Mouse (Mus musculus) right cerebral cortex, postnatal 14 days (tissue): Measurements from ENCODE around the gene Gm28038.
A peak's percentile ranks its signal among the peaks of the same experiment; 100 is the strongest.

ENCODE experiments used
- DNase-seq: peaks from one replicate; pipeline ENCODE4 v3.0.0; 2022

The Gm28038 gene

GRCm38 (mm10) chr2:30286192-30287026, 5.6 kb downstream of the Gm28038 start, which contains the start of the genes Dolk and Nup188:
Dolk (minus strand) TSS chr2:30286334.
Nup188 (plus strand) TSS chr2:30286397.
- peak; percentile 99 for DNase-seq

DNA sequence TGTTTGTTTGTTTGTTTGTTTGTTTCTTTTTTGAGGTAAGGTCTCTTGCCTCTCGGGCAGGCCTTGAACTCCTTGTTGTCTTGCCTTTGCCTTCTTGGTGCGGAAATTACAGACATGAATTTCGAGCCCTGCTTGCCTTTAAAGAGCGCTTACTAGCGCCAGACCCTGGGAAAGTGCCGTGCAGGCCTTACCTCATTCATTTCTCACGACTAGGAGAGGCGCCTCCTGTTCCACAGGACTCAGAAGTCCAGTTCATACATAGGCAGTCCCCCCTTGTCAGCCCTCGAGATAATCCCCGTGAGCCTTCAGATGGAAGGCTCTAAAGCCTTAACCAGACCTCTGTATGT, 6.2 kb downstream of the Gm28038 start:
- no peak for DNase-seq

DNA sequence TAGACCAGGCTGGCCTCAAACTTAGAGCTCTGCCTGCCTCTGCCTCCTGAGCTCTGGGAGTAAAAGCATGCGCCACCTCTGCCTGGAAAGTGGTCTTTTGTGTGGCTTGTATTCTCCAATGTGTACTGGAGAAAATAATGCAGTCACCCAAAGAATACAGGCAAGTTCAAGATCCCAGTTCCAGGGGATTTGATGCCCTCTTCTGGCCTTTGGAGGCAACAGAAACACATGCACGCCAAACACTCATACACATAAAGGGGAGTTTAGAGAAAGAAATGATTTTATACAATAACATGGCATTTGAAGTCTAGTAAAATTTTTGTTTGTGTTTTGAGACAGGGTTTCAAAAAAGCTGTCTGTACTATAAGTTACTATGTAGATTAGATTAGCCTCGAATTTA, 18.7 kb downstream of the Gm28038 start:
- no peak for DNase-seq

GRCm38 (mm10) chr2:30299966-30300365, 19.1 kb downstream of the Gm28038 start:
- no peak for DNase-seq

GRCm38 (mm10) chr2:30306087-30306486, 25.2 kb downstream of the Gm28038 start:
- DNase-seq, result no peak

DNA sequence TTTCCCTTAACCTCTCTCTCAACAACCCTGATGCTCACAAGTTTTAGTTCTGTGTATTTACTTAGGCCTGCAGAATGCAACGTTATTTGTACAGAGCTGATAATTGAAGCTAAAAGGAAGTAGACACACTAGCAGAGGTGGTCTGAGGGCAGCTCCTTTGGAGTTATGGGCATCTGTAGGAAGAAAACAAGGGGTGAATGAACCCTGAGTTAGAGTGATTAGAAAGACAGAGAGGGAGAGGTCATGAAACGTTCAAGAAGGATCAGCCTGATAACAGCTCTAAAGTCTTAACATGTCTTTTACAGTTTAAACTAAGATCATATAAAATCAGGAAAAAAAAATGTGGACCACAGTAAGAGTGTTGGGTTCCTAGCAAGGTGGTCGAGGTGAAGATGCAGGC, 28.5 kb downstream of the Gm28038 start:
- no peak for DNase-seq

GRCm38 (mm10) chr2:30311481-30311880, 30.6 kb downstream of the Gm28038 start:
- no peak for DNase-seq

GRCm38 (mm10) chr2:30316136-30316535, 35.3 kb downstream of the Gm28038 start:
- DNase-seq, result no peak

GRCm38 (mm10) chr2:30316955-30317354, 36.1 kb downstream of the Gm28038 start:
- DNase-seq, result no peak

DNA sequence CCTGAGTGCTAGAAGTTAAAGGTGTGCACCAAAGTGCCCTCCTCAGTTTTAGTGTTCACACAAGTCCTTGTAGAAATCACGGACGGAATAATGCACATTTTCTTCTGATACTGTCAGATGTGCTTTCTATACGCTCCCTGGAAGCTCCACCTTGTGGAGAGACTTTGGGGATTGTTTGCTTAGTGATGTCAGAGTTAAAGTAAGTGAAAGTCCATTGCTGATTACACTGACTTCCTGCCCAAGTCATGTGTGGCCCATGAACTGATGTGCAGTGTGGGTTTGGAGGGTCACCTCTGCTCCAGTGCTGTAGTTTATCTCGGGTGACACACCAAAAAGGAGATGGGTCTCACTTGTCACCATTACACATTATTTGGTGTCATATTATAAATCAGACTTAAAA, 38.4 kb downstream of the Gm28038 start:
- DNase-seq, result no peak

- DNase-seq, result no peak
Measured at GRCm38 (mm10) chr2:30323111-30323510, 42.3 kb downstream of the Gm28038 start.

- DNase-seq, result no peak
Measured at GRCm38 (mm10) chr2:30325296-30325695, 44.5 kb downstream of the Gm28038 start.

GRCm38 (mm10) chr2:30327276-30327675, 46.4 kb downstream of the Gm28038 start:
- no peak for DNase-seq

- no peak for DNase-seq
Measured at GRCm38 (mm10) chr2:30328791-30329190, 47.9 kb downstream of the Gm28038 start.

DNA sequence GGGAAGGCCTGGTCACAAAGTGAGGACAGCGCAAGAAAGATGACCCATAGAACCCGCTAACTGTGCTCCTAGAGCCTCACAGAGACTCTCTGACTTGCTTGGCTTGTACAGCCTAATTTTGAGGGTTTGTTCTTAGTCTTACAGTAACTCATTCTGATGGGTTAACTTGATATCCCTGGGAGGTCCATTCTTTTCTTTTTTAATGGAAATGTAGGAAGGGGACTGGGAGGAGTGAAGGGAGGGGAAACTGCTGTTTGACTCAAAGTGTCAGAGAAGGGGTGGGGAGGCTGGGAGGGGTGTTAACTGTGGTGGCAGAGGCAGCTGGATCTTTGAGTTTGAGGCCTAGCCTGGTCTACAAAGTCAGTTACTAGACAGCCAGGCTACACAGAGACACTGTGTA, 54.5 kb downstream of the Gm28038 start:
- DNase-seq, result no peak

DNA sequence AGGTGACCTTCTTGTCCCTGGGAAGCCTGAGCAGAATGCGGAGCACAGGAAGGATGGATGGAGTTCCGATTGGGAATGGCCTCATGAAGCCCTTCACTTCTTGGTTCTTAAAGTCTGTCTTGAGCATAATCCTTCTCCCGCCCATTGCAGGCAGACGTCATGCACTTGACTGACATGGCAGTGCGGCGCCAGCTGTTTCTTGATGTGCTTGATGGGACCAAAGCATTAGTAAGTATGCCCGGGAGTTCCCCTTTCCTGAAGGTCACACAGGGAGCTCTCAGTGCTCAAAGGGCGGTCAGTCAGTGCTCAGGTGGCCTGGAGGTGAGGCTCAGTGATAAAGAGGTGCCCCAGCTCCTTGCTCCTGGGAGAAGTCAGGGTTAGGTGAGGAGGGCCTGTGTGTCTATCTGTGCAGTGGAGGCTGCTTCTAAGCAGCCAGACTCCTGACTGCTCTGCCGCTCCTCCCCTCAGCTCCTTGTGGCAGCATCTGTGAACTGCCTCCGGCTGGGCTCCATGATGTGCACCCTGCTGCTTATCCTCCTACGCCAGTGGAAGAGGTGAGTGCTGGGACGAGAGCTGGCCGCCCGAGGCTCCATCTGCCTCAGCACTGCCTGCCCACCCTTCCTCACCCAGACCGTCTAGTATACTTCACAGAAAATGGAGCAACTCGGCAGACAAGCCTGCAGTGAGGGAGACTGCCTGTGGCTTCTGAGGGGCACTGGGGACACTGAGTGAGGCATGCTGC, 55.5 kb downstream of the Gm28038 start:
- no peak for DNase-seq

GRCm38 (mm10) chr2:30337179-30337578, 56.3 kb downstream of the Gm28038 start:
- DNase-seq, result no peak

DNA sequence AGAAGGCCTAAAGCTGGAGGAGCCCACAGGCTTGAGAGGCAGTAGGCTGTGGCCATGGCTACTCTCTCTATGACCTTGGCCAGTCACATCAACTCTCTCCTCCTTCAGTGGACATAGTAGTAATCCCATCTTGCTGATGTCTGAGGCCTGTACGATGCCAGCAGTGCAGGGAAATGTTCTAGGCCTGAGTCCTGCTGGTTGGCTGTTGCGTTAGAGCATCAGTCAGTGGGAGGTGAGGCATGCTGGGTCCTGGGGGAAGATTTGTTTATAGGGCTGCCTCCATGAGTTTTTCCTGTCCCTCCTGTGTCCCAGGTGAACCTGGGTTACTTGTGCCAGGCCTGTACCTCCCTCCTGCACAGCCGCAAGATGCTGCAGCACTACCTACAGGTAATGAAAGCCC, 61.2 kb downstream of the Gm28038 start:
- no peak for DNase-seq

DNA sequence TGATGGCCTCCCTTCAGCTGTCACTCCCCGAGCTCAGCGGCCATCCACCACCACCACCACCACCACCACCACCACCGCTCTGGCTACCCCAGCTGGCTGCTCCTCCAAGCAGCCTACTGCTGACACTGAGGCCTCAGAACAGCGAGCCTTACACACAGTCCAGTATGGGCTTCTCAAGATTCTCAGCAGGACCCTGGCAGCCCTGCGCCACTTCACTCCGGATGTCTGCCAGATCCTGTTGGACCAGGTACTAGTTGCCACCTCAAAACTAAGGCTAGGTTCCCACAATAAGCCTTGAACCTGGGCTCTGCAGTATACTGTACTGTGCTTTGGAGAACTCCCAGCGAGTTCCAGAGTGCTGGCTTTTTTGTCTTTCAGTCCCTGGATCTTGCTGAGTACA, 61.7 kb downstream of the Gm28038 start:
- no peak for DNase-seq

GRCm38 (mm10) chr2:30343601-30344137, 62.8 kb downstream of the Gm28038 start:
- peak; percentile 59 for DNase-seq

GRCm38 (mm10) chr2:30345971-30346676, 65.3 kb downstream of the Gm28038 start:
- no peak for DNase-seq

GRCm38 (mm10) chr2:30349196-30349595, 68.4 kb downstream of the Gm28038 start:
- DNase-seq, result no peak
